Mouse (Mus musculus): Measurements from ENCODE around the gene Olfr780. TPM values are rescaled to one million over a fixed set of nuclear protein-coding genes. Genes with fewer than 3 reads are reported as not detected.

Olfr780 gene
- not detected in 2 replicates for polyA plus RNA-seq (2012; rRNA removed)

DNA sequence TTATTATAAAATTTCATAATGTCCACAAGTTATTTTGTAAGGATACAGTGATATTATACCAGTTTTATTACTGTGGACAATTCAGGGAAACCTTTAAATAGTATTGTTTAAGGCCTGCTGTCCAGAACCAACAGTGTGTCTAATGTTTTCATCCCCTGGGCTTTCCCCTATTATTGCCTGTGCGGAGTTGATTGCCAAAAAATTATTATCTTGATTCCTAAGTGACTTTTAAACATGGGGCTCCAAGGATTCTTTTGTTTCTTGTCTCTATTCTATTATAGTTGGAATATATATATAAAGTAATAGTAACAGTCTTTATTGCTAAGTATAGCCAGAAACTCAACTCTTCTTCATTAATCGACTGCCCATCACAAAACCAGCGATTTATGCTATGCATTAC lies at the start of gene Olfr780:
TSS of gene Olfr780 (plus strand) at position 301 of the 400 bp plus-strand sequence.

DNA sequence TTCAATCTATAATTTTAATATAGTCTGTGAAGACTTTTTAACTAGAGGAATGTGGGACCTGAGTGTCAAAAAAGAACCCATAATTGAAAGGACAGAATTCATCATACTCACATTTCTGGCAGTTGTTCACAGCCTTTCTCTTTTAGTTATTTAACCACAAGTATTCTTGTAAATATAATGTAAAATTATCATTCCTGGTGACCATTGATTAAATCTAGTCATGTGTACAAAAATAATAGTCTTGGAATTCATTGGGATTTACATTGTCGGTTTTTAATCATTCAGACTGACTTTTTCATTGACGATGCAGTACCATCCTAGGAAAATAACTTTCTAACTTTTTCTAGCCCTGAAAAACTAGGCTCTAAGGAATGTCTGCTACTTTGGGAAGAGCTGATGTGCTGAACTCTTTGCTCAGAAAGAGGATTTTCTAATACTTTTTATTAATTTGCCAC lies 46.8 kb upstream of the Olfr780 start, which contains the start of gene Olfr777:
TSS of gene Olfr777 (minus strand) at position 405 of the 455 bp plus-strand sequence.

DNA sequence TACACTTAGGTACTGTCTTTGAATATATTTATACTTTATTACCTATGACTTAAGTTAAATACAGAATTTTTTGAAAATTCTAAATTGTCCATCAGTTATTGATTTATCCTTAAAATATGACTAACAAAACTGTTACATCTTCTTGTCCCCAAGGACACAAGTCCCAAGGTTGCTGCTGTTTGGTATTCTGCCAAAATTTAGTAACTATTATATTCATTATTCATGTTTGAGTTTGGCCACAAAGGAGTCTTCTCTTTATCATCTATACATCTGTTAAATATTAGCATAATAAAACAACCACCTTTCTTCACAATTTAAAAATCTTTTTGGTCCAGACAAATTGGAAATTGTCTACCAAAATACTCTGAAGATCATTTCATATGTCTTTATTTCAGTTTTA lies 10.6 kb downstream of the Olfr780 start, which contains the start of gene Olfr781:
TSS of gene Olfr781 (plus strand) at position 301 of the 400 bp plus-strand sequence.

DNA sequence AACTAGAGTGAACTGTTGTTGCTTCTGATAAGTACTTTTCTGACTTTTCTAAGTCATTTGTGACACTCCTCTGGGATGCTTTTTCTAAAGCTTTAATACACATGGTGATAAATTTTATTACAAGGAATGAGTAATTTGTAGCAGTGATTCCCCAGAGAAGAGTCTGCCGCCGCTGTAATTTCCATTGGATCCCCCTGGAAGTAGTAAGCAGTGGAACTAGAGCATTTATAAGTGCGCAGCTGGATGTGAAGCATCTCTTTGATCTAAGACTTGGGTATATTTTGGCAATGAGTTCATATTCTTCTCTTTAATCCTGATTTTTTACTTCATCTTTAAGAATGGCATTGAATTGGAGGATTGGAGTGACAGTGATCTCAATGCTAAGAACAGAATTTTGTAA lies 30.6 kb downstream of the Olfr780 start, which contains the start of gene Olfr782:
TSS of gene Olfr782 (plus strand) at position 301 of the 400 bp plus-strand sequence.

Other genes starting within 250 kb of the Olfr780 start
- not detected in 2 replicates for gene Olfr766-ps1, start 249.1 kb upstream of the Olfr780 start, polyA plus RNA-seq (2012; rRNA removed)
- not detected in 2 replicates for gene Olfr767, start 235.2 kb upstream of the Olfr780 start, polyA plus RNA-seq (2012; rRNA removed)
- gene Olfr768, start 218.7 kb upstream of the Olfr780 start, polyA plus RNA-seq (2012; rRNA removed), result not detected in 2 replicates
- not detected in 2 replicates for gene Olfr769, start 200.3 kb upstream of the Olfr780 start, polyA plus RNA-seq (2012; rRNA removed)
- gene Olfr770, start 179.1 kb upstream of the Olfr780 start, polyA plus RNA-seq (2012; rRNA removed), result not detected in 2 replicates
- gene Olfr771, start 153.4 kb upstream of the Olfr780 start, polyA plus RNA-seq (2012; rRNA removed), result not detected in 2 replicates
- not detected in 2 replicates for gene Olfr772, start 140.2 kb upstream of the Olfr780 start, polyA plus RNA-seq (2012; rRNA removed)
- not detected in 2 replicates for gene Olfr773, start 130.7 kb upstream of the Olfr780 start, polyA plus RNA-seq (2012; rRNA removed)
- gene Olfr774, start 81.9 kb upstream of the Olfr780 start, polyA plus RNA-seq (2012; rRNA removed), result not detected in 2 replicates
- gene Olfr775, start 69.7 kb upstream of the Olfr780 start, polyA plus RNA-seq (2012; rRNA removed), result not detected in 2 replicates
- not detected in 2 replicates for gene Olfr776, start 59.0 kb upstream of the Olfr780 start, polyA plus RNA-seq (2012; rRNA removed)
- gene Olfr777, start 46.6 kb upstream of the Olfr780 start, polyA plus RNA-seq (2012; rRNA removed), result not detected in 2 replicates
- not detected in 2 replicates for gene Olfr781, start 10.7 kb downstream of the Olfr780 start, polyA plus RNA-seq (2012; rRNA removed)
- not detected in 2 replicates for gene Olfr782, start 30.7 kb downstream of the Olfr780 start, polyA plus RNA-seq (2012; rRNA removed)
- gene Olfr784, start 66.0 kb downstream of the Olfr780 start, polyA plus RNA-seq (2012; rRNA removed), result 0.07 and 0.08 TPM in 2 replicates
- gene Olfr785, start 87.3 kb downstream of the Olfr780 start, polyA plus RNA-seq (2012; rRNA removed), result not detected in 2 replicates
- gene Olfr786, start 109.2 kb downstream of the Olfr780 start, polyA plus RNA-seq (2012; rRNA removed), result not detected in 2 replicates
- not detected in 2 replicates for gene Olfr787, start 143.7 kb downstream of the Olfr780 start, polyA plus RNA-seq (2012; rRNA removed)
- gene Olfr788, start 152.9 kb downstream of the Olfr780 start, polyA plus RNA-seq (2012; rRNA removed), result not detected in 2 replicates
- not detected in 2 replicates for gene Olfr789, start 166.6 kb downstream of the Olfr780 start, polyA plus RNA-seq (2012; rRNA removed)
- not detected in 2 replicates for gene Olfr790, start 180.4 kb downstream of the Olfr780 start, polyA plus RNA-seq (2012; rRNA removed)
- gene Olfr791, start 203.7 kb downstream of the Olfr780 start, polyA plus RNA-seq (2012; rRNA removed), result not detected in 2 replicates
- not detected in 2 replicates for gene Olfr792, start 221.0 kb downstream of the Olfr780 start, polyA plus RNA-seq (2012; rRNA removed)
- gene Olfr794, start 249.5 kb downstream of the Olfr780 start, polyA plus RNA-seq (2012; rRNA removed), result not detected in 2 replicates

All from central nervous system, embryonic 18 days (tissue).